1 mouse cellular context compared by ENCODE assay signal in genomic region chr7:100616121-100616857, GRCm38 (mm10).
TF ChIP-seq lines count a peak whose summit lies in the region.

No protein-coding gene starts in this region.

TF ChIP-seq in MEL, 35 proteins besides CTCF, POLR2A, EP300 and RAD21 (continued from another document):
- no peak for TF ChIP-seq CHD1 (IDR thresholded peaks at IDR 0.05; ENCODE audit: low read depth, low read length)
- no peak for TF ChIP-seq MEF2A (IDR thresholded peaks at IDR 0.05; ENCODE audit: extremely low read depth, insufficient replicate concordance, low read depth, low read length, poor library complexity, severe bottlenecking)
- no peak for TF ChIP-seq E2F4 (IDR thresholded peaks at IDR 0.05; ENCODE audit: borderline replicate concordance, low read depth, low read length)
- TF ChIP-seq SIN3A (IDR thresholded peaks at IDR 0.05; ENCODE audit: low read length), result no peak
- TF ChIP-seq POLR2AphosphoS2 (IDR thresholded peaks at IDR 0.05; ENCODE audit: low read length), result no peak
- TF ChIP-seq MXI1 (IDR thresholded peaks at IDR 0.05; ENCODE audit: low read depth, low read length), result no peak
- TF ChIP-seq ETS1 (IDR thresholded peaks at IDR 0.05; ENCODE audit: low read depth, low read length), result 0 out of 2 replicates have a peak, but pooled peaks have one; percentile 10
- peak; percentile 66; the same call in 1 of the 2 replicates for TF ChIP-seq TCF12 (IDR thresholded peaks at IDR 0.05; ENCODE audit: low read depth, low read length)
- no peak for TF ChIP-seq ZC3H11A (IDR thresholded peaks at IDR 0.05; ENCODE audit: low read depth, low read length)
- TF ChIP-seq NRF1 (IDR thresholded peaks at IDR 0.05; ENCODE audit: insufficient read depth, low read depth, low read length, poor library complexity, severe bottlenecking), result no peak
- no peak for TF ChIP-seq RCOR1 (IDR thresholded peaks at IDR 0.05; ENCODE audit: low read depth, low read length)
